Mouse (Mus musculus) testis, adult 2 months (tissue): Measurements from ENCODE around the gene Itgae. TPM values are rescaled to one million over a fixed set of nuclear protein-coding genes. Genes with fewer than 3 reads are reported as not detected.
A peak's percentile ranks its signal among the peaks of the same experiment; 100 is the strongest.

ENCODE experiments used
- H3K27ac ChIP-seq: fragments of 200-500 bp; 2 replicates; pipeline ENCODE4 v1.5.1; 2012; ENCODE audit warnings: low read depth, low read length; ENCODE audit not compliant: control insufficient read depth, insufficient read depth
- H3K27me3 ChIP-seq: fragments of 200-500 bp; 2 replicates; pipeline ENCODE4 v1.6.1; 2012; ENCODE audit warnings: mild to moderate bottlenecking, low read length, moderate library complexity; ENCODE audit not compliant: control insufficient read depth, insufficient read depth
- H3K36me3 ChIP-seq: fragments of 200-500 bp; 2 replicates; pipeline ENCODE4 v1.6.1; 2012; ENCODE audit warnings: mild to moderate bottlenecking, low read length; ENCODE audit not compliant: control insufficient read depth, insufficient read depth
- H3K4me1 ChIP-seq: fragments of 200-500 bp; 2 replicates; pipeline ENCODE4 v1.6.1; 2012; ENCODE audit warnings: low read length; ENCODE audit not compliant: control insufficient read depth, insufficient read depth
- H3K4me3 ChIP-seq: fragments of 200-500 bp; 2 replicates; pipeline ENCODE4 v1.5.1; 2012; ENCODE audit warnings: low read depth, mild to moderate bottlenecking, low read length, moderate library complexity, mixed read lengths; ENCODE audit not compliant: control insufficient read depth
- CTCF ChIP-seq: fragments of 200-500 bp; IDR thresholded peaks from 2 replicates; pipeline ENCODE4 v1.5.1; 2012; ENCODE audit warnings: low read depth, mild to moderate bottlenecking, inconsistent platforms, low read length, moderate library complexity; ENCODE audit not compliant: control insufficient read depth, insufficient read depth, insufficient replicate concordance
- POLR2A ChIP-seq: fragments of 200-500 bp; IDR thresholded peaks from 2 replicates; pipeline ENCODE4 v1.6.1; 2012; ENCODE audit warnings: low read depth, mild to moderate bottlenecking, inconsistent platforms, low read length, moderate library complexity; ENCODE audit not compliant: control insufficient read depth
- polyA plus RNA-seq: library from polyadenylated mRNA; depleted of rRNA; stranded (reverse); fragments of >200 nt; gene quantifications from 2 replicates; pipeline ENCODE4 v1.2.3, GENCODE M21; 2012

Itgae gene
- polyA plus RNA-seq, 1 experiment: 13.7 TPM

GRCm38 (mm10) chr11:73148209-73148608 is 57.8 kb downstream of the Itgae start:
- TF ChIP-seq POLR2A (no peak), CTCF (no peak)
- no peaks in the 10 kb centered on the region for H3K36me3 ChIP-seq
- no peaks in the 10 kb centered on the region for H3K27me3 ChIP-seq
- H3K4me3 ChIP-seq: no peak overlapping the region
- no peaks in the 10 kb centered on the region for H3K4me1 ChIP-seq
- no peak overlapping the region for H3K27ac ChIP-seq

DNA sequence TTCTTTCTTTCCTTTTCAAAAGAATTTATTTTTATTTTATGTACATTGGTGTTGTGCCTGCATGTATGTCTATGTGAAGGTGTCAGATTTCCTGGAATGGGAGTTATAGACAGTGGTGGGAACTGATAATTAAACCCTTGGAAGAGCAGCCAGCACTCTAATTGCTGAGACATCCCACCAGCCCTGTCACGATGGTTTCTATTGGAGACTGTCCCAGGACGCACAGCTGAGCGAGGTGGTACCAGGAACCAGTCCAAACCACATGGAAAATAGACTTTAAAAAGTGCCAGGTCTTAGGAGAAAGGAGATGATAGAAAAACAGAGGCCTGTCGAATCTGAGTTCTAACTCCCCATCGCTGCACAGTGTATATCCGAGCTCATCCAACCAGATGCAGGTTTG is 64.7 kb downstream of the Itgae start:
- Histone ChIP-seq H3K27me3 (no peaks in the 10 kb centered on the region), H3K27ac (no peak overlapping the region), H3K4me3 (no peak overlapping the region), H3K36me3 (no peaks in the 10 kb centered on the region), H3K4me1 (peaks cover 2% of the 10 kb centered on the region)
- no peak for TF ChIP-seq CTCF
- no peak for TF ChIP-seq POLR2A

GRCm38 (mm10) chr11:73159957-73160810 is 69.8 kb downstream of the Itgae start, which contains the start of gene P2rx5:
Gene P2rx5 (plus strand): TSS chr11:73160421.
- Histone ChIP-seq H3K27me3 (no peaks in the 10 kb centered on the region), H3K36me3 (no peaks in the 10 kb centered on the region), H3K27ac (no peak within 1 kb of the TSS), H3K4me1 (peaks cover 9% of the 10 kb centered on the region), H3K4me3 (peak within 1 kb of the TSS; percentile 62)
- no peak for TF ChIP-seq POLR2A
- TF ChIP-seq CTCF: no peak

GRCm38 (mm10) chr11:73160811-73161200 is 70.4 kb downstream of the Itgae start:
- Histone ChIP-seq H3K4me1 (peaks cover 9% of the 10 kb centered on the region), H3K36me3 (no peaks in the 10 kb centered on the region), H3K4me3 (no peak overlapping the region), H3K27ac (no peak overlapping the region), H3K27me3 (no peaks in the 10 kb centered on the region)
- TF ChIP-seq CTCF (no peak), POLR2A (no peak)

- no peak overlapping the region for H3K27ac ChIP-seq
- H3K36me3 ChIP-seq: no peaks in the 10 kb centered on the region
- no peak overlapping the region for H3K4me3 ChIP-seq
- no peaks in the 10 kb centered on the region for H3K27me3 ChIP-seq
- H3K4me1 ChIP-seq: peaks cover 9% of the 10 kb centered on the region
- TF ChIP-seq CTCF: no peak
- no peak for TF ChIP-seq POLR2A
Measured at GRCm38 (mm10) chr11:73161616-73162015, 71.2 kb downstream of the Itgae start.

DNA sequence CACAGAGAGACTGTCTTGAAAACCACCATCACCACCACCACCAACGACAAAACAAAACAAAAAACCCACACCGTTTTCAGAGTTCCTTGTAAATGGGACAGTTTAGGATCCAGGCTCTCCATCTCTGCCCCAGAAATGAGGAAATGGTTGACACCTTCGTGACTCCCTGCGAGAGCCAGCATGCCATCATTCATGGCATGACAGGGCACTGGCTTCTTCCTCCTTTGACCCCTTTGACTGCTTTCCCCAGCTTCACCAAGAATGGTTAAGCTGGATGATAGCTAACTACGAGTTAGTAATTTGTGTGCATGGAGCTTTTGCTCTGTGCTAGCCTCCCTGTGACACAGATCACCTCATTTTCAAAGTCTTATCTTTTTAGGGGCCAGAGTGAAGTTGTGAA is 71.9 kb downstream of the Itgae start:
- no peak overlapping the region for H3K4me3 ChIP-seq
- no peak overlapping the region for H3K27ac ChIP-seq
- H3K36me3 ChIP-seq: no peaks in the 10 kb centered on the region
- H3K4me1 ChIP-seq: peaks cover 9% of the 10 kb centered on the region
- TF ChIP-seq CTCF (no peak), POLR2A (no peak)
- H3K27me3 ChIP-seq: no peaks in the 10 kb centered on the region

DNA sequence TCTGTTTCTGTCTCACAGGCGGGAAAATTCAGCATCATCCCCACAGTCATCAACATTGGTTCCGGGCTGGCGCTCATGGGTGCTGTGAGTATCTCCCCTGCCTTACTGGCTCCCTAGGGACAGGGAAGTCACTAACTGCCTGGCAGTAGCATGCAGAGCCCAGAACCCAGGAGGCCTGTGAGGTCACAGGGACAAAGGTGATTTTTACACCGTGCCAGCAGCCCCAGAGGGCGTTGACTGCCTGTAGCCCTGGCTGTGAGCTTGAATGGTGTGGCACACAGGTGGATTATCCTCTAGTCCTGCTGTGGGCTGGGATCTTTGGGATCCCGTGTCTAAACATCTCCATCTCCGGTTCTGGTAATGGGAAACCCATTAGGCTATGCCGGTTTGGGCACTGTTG is 77.7 kb downstream of the Itgae start:
- no peak overlapping the region for H3K27ac ChIP-seq
- TF ChIP-seq POLR2A: no peak
- TF ChIP-seq CTCF: no peak
- no peak overlapping the region for H3K4me3 ChIP-seq
- no peaks in the 10 kb centered on the region for H3K36me3 ChIP-seq
- H3K27me3 ChIP-seq: no peaks in the 10 kb centered on the region
- H3K4me1 ChIP-seq: no peaks in the 10 kb centered on the region
